Mouse (Mus musculus) liver, embryonic 11.5 days (tissue): ENCODE results near the gene Klhl11. TPM values are rescaled to one million over a fixed set of nuclear protein-coding genes. Genes with fewer than 3 reads are reported as not detected.
A peak's percentile ranks its signal among the peaks of the same experiment; 100 is the strongest.

Experiments used
- ATAC-seq: fragments of 200-750 bp; cut with Nextera tagmentation; replicated peaks from 2 replicates; pipeline ENCODE4 v1.8.0; 2017; ENCODE audit warnings: moderate number of reproducible peaks, mild to moderate bottlenecking, moderate TSS enrichment, moderate library complexity; ENCODE audit not compliant: low FRiP score
- DNase-seq: peaks from one replicate; pipeline ENCODE4 v3.0.0-alpha.2; 2017; ENCODE audit warnings: low spot score
- H3K27ac ChIP-seq: fragments of 300-500 bp; sonication (generic); 2 replicates; pipeline ENCODE4 v1.5.1; 2014; ENCODE audit warnings: mild to moderate bottlenecking, low read depth, low read length, control low read depth
- H3K27me3 ChIP-seq: fragments of 300-500 bp; sonication (generic); replicated peaks from 2 replicates; pipeline ENCODE4 v1.6.1; 2014; ENCODE audit warnings: low read length, mixed read lengths; ENCODE audit not compliant: control insufficient read depth, insufficient read depth
- H3K36me3 ChIP-seq: fragments of 300-500 bp; sonication (generic); 2 replicates; pipeline ENCODE4 v1.6.1; 2014; ENCODE audit warnings: mild to moderate bottlenecking, low read length, moderate library complexity, mixed read lengths; ENCODE audit not compliant: control insufficient read depth, insufficient read depth
- H3K4me1 ChIP-seq: fragments of 300-500 bp; sonication (generic); replicated peaks from 2 replicates; pipeline ENCODE4 v1.6.1; 2014; ENCODE audit warnings: low read length, mixed read lengths; ENCODE audit not compliant: control insufficient read depth, insufficient read depth
- H3K4me2 ChIP-seq: fragments of 300-500 bp; sonication (generic); 2 replicates; pipeline ENCODE4 v1.6.1; 2014; ENCODE audit warnings: mild to moderate bottlenecking, control low read depth, moderate library complexity
- H3K4me3 ChIP-seq: fragments of 300-500 bp; sonication (generic); 2 replicates; pipeline ENCODE4 v1.5.1; 2014; ENCODE audit warnings: low read depth, low read length, control low read depth
- H3K9ac ChIP-seq: fragments of 300-500 bp; sonication (generic); 2 replicates; pipeline ENCODE4 v1.6.1; 2014; ENCODE audit warnings: low read depth, low read length, control low read depth
- H3K9me3 ChIP-seq: fragments of 300-500 bp; sonication (generic); 2 replicates; pipeline ENCODE4 v1.6.1; 2016; ENCODE audit warnings: low read length, inconsistent platforms, mixed read lengths; ENCODE audit not compliant: control insufficient read depth
- WGBS: fragments of 180-500 bp; shearing (Covaris S2); extraction: QIAGEN DNeasy Blood & Tissue Kit; methylation state at CpG from one replicate; pipeline ENCODE4 v1.1.7; 2014; 5-methylcytosine and 5-hydroxymethylcytosine counted together
- polyA plus RNA-seq: library from polyadenylated mRNA; unstranded; fragments of >200 nt; fragmentation: Nextera tagmentation; extraction: Ambion mirVana; gene quantifications from 2 replicates; pipeline ENCODE4 v1.2.1, GENCODE M21; 2014

The Klhl11 gene
- polyA plus RNA-seq, 1 experiment from 2014 or later = 6.3 TPM

- ATAC-seq (no peak), DNase-seq (no peak)
- Histone ChIP-seq H3K27me3 (no peaks in the 10 kb centered on the region), H3K9me3 (no peaks in the 10 kb centered on the region), H3K4me3 (no peak overlapping the region), H3K27ac (no peak overlapping the region), H3K36me3 (peaks cover 15% of the 10 kb centered on the region; the same call in 1 of the 2 replicates), H3K4me2 (no peak overlapping the region), H3K9ac (no peak overlapping the region), H3K4me1 (peaks cover 15% of the 10 kb centered on the region)
- WGBS = 93% methylated on average over 10 of the region's 10 CpGs
Observed at GRCm38 (mm10) chr11:100462699-100463098, 9.8 kb downstream of the Klhl11 start.

GRCm38 (mm10) chr11:100457711-100458110 lies 14.8 kb downstream of the Klhl11 start:
- no peak overlapping the region for H3K4me3 ChIP-seq
- H3K9me3 ChIP-seq = no peaks in the 10 kb centered on the region
- no peak for ATAC-seq
- H3K27ac ChIP-seq = no peak overlapping the region
- WGBS = 91% methylated on average over 5 of the region's 5 CpGs
- H3K36me3 ChIP-seq = peaks cover 4% of the 10 kb centered on the region; the same call in 1 of the 2 replicates
- H3K9ac ChIP-seq = no peak overlapping the region
- no peak for DNase-seq
- H3K4me1 ChIP-seq = no peaks in the 10 kb centered on the region
- H3K27me3 ChIP-seq = no peaks in the 10 kb centered on the region
- H3K4me2 ChIP-seq = no peak overlapping the region

GRCm38 (mm10) chr11:100457247-100457646 lies 15.3 kb downstream of the Klhl11 start:
- ATAC-seq = no peak
- 77% methylated on average over 4 of the region's 4 CpGs for WGBS
- Histone ChIP-seq H3K4me3 (no peak overlapping the region), H3K36me3 (peaks cover 4% of the 10 kb centered on the region; the same call in 1 of the 2 replicates), H3K4me1 (no peaks in the 10 kb centered on the region), H3K27me3 (no peaks in the 10 kb centered on the region), H3K9ac (no peak overlapping the region), H3K27ac (no peak overlapping the region), H3K9me3 (no peaks in the 10 kb centered on the region), H3K4me2 (no peak overlapping the region)
- DNase-seq = no peak

GRCm38 (mm10) chr11:100442625-100443024 lies 29.9 kb downstream of the Klhl11 start:
- no peak overlapping the region for H3K27ac ChIP-seq
- H3K4me1 ChIP-seq = peaks cover 11% of the 10 kb centered on the region
- DNase-seq (no peak), ATAC-seq (no peak)
- H3K4me2 ChIP-seq = no peak overlapping the region
- no peaks in the 10 kb centered on the region for H3K27me3 ChIP-seq
- WGBS = 87% methylated on average over 6 of the region's 6 CpGs
- no peak overlapping the region for H3K9ac ChIP-seq
- H3K4me3 ChIP-seq = no peak overlapping the region
- peaks cover 4% of the 10 kb centered on the region for H3K36me3 ChIP-seq
- no peaks in the 10 kb centered on the region for H3K9me3 ChIP-seq

GRCm38 (mm10) chr11:100441797-100442196 lies 30.7 kb downstream of the Klhl11 start, which contains the start of the genes Nt5c3b and Klhl10:
Gene Nt5c3b, minus strand, starts transcription at chr11:100441808.
Gene Klhl10, plus strand, starts transcription at chr11:100441917.
- Histone ChIP-seq H3K27ac (no peak within 1 kb of the TSS), H3K4me2 (peak within 1 kb of the TSS; percentile 70), H3K9me3 (no peaks in the 10 kb centered on the region), H3K9ac (peak within 1 kb of the TSS; percentile 78), H3K4me3 (peak within 1 kb of the TSS; percentile 68), H3K4me1 (peaks cover 11% of the 10 kb centered on the region), H3K27me3 (no peaks in the 10 kb centered on the region), H3K36me3 (peaks cover 8% of the 10 kb centered on the region)
- ATAC-seq (no peak), DNase-seq (no peak)
- WGBS = 79% methylated on average over 8 of the region's 8 CpGs

GRCm38 (mm10) chr11:100440691-100441522 lies 31.6 kb downstream of the Klhl11 start:
- Histone ChIP-seq H3K36me3 (peaks cover 13% of the 10 kb centered on the region), H3K4me1 (peaks cover 11% of the 10 kb centered on the region), H3K27ac (no peak overlapping the region), H3K4me3 (peak overlapping the region; percentile 68), H3K9ac (peak overlapping the region; percentile 78), H3K4me2 (peak overlapping the region; percentile 70), H3K9me3 (no peaks in the 10 kb centered on the region), H3K27me3 (no peaks in the 10 kb centered on the region)
- DNase-seq (peak; percentile 75), ATAC-seq (peak; percentile 94)
- 2% methylated on average over 50 of the region's 52 CpGs for WGBS

GRCm38 (mm10) chr11:100437901-100438300 lies 34.6 kb downstream of the Klhl11 start:
- H3K9me3 ChIP-seq = no peaks in the 10 kb centered on the region
- WGBS = 90% methylated on average over 1 of the region's 1 CpGs

GRCm38 (mm10) chr11:100435678-100436246 lies 36.8 kb downstream of the Klhl11 start:
- Histone ChIP-seq H3K4me1 (peaks cover 8% of the 10 kb centered on the region), H3K36me3 (peaks cover 16% of the 10 kb centered on the region), H3K4me3 (no peak overlapping the region), H3K27me3 (no peaks in the 10 kb centered on the region), H3K4me2 (no peak overlapping the region), H3K9me3 (no peaks in the 10 kb centered on the region), H3K27ac (no peak overlapping the region), H3K9ac (no peak overlapping the region)
- no peak for DNase-seq
- ATAC-seq = no peak
- 84% methylated on average over 9 of the region's 9 CpGs for WGBS

More at GRCm38 (mm10) chr11:100437901-100438300, 34.6 kb downstream of the Klhl11 start:
- no peak overlapping the region for H3K4me2 ChIP-seq
- ATAC-seq (no peak), DNase-seq (no peak)
- H3K27ac ChIP-seq = no peak overlapping the region
- H3K4me3 ChIP-seq = no peak overlapping the region
- H3K36me3 ChIP-seq = peaks cover 13% of the 10 kb centered on the region
- no peaks in the 10 kb centered on the region for H3K27me3 ChIP-seq
- H3K9ac ChIP-seq = no peak overlapping the region
- peaks cover 11% of the 10 kb centered on the region for H3K4me1 ChIP-seq
